Mouse (Mus musculus) adrenal gland, adult 8-10 months (tissue): ENCODE measurements around the gene Tbc1d10b. TPM values are rescaled to one million over a fixed set of nuclear protein-coding genes. Genes with fewer than 3 reads are reported as not detected.

ENCODE experiments used
- DNase-seq: peaks from one replicate; pipeline ENCODE4 v3.0.0; 2022
- total RNA-seq, 4 experiments: library from RNA; stranded (reverse); gene quantifications; 2 replicates each; pipeline ENCODE4 v1.2.4; 2022

Tbc1d10b gene
- total RNA-seq, 4 experiments from 2014 or later, result 47.9 to 63.7 (median 57.0) TPM

GRCm38 (mm10) chr7:127224616-127225015 lies 16.3 kb upstream of the Tbc1d10b start:
- no peak for DNase-seq

DNA sequence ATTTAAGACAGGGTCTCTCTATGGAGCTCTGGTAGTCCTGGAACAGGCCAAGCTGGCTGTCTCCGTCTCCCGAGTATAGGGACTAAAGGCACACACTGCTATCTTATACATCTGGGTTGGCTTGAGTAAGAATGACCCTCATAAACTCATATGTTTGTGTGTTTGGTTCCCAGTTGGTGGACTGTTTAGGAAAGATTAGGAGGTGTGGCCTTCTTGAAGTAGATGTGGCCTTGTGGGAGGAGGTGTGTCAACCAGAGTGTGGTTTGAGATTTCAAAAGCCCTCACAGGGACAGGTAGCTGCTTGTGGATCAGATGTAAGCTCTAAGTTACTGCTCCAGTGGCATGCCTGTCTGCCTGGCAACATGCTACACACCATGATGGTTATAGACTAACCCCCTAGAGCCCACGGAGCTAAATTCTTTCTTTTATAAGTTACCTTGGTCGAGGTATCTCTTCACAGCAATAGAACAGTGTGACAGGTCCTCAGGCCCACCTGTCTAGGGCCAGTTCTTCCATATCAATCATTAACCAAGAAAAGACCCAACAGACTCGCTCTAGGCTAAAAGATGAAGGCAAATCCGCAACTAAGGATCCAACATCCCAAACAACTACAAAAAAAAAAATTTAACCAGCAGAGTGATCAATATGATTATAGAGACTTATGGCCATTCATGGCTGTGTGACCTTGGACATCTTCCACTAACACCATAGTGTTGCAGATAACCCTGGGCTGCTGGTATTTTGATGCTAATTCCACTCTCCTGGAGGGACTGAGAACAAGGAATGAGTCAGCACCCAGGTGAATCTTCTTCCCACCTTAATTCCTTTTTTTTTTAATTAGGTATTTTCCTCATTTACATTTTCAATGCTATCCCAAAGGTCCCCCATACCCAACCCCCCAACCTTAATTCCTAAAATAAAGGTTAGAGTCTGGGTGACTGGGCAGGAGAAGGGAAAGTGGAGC lies 15.5 kb upstream of the Tbc1d10b start:
- no peak for DNase-seq

- no peak for DNase-seq
Measured at GRCm38 (mm10) chr7:127223106-127223505, 14.8 kb upstream of the Tbc1d10b start.

GRCm38 (mm10) chr7:127220440-127220839 lies 12.2 kb upstream of the Tbc1d10b start:
- no peak for DNase-seq

GRCm38 (mm10) chr7:127218670-127219069 lies 10.4 kb upstream of the Tbc1d10b start:
- no peak for DNase-seq

DNA sequence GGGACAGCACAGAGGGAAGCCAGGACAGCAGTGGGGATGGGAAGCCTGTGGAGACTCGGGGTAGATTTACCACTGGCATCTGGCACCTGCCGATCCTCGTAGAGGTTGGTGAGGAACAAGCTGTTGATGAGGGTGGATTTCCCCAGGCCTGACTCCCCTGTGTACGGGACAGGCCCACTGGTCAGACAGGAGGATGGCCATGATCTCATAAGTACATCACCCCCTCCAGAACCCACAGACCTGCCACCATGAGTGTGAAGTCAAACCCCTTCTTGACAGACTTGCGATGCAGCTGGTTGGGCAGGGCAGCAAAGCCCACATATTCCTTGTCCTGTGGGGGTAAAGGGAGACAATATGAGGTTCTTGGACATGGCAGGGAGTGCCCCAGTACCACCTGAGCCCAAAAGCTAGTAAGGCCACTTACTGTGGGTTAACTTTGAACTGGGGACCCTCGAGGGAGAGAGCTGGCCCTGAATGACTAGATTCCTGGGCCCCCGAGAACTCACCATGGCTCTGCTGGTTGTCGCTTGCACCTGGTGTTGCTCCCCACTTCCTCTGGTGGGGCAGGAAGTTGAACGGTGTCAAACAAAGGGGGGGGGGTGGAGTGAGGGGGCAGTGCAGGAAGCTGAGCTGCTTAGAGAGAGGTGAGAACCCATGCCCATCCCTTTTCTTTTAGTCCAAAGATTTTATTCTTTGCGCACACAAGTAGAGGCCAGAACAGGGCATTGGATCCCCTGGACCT lies 9.8 kb upstream of the Tbc1d10b start:
- no peak for DNase-seq

DNA sequence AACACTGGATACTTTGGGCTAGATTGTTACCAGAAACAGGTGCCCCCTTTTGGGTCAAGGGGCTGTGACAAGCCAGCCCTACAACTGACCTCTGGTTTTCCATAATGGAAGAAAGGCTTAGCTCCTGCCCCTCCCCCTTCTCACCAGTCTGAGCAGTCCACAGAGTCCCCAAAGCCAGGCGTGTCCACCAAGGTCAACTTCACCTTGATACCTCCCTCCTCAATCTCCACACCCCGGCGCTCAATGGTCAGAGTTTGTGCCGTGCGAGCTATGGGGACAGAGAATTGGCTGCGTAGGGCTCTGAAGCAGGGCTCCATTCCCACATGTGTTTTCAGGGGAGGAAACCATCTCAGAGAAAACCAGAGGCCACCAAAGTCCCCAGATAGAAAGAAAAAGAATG lies 9.2 kb upstream of the Tbc1d10b start:
- DNase-seq, result no peak

DNA sequence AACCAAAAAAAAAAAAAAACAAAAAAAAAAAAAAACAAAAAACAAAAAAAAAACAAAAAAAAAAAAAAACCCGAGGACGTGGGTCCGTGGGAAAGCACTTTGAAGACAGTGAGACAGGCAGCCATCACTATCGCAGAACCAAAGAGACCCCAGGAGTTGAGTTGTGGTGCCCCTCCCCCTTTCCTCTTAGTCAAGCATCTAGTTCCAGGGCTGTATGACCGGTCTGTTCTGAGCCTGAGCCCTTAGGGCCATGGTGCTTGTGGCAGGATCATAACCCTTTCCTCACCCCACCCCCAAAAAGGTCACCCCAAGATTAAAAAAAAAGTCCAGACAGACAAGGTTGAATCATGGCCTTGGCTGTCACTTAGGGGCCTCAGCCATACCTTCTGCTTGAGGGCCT lies 8.0 kb upstream of the Tbc1d10b start:
- no peak for DNase-seq

DNA sequence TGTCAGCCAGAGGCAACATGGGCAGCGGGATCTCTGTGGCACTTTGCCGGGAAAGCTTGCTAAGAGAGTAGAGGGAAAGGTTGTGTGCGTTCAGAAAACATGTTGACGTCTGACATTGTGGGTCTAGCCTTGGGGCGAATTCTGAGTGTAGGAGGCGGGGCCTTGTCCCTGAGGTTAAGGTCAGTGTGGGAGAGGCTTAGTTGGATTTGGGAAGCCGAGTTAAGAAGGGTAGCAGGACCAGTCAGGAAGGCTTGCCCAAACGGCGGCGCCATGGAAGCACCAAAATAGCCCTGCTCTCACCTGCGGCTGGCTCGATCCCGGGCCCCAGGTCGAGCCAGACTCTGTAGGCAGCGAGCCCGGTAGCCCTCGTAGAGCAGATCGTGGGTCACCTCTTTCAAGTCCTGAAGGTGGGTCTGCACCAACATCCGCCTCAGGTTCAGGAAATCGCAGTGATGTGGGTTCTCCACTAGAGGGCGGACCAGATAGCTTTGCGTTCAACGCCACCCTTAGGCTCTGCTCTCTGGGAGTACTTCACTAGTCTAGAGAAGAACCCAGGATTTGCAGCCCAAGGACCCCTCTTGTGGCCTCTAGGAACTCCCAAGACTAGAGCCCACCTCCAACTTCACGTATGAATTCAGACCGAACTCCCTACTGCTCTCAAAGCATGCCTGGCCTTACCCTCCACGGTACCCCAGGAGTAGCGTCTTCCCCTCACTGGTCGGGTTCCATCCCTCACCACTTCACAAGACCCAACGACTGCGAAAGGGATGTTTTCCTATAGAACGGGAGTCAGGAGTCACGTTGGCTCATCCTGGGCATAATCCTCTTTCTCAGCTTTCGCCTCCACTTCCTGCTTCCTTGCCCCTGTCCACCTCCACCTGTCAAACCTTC lies 7.0 kb upstream of the Tbc1d10b start:
- no peak for DNase-seq

- no peak for DNase-seq
Measured at GRCm38 (mm10) chr7:127214521-127214920, 6.3 kb upstream of the Tbc1d10b start.

GRCm38 (mm10) chr7:127213930-127214329 lies 5.7 kb upstream of the Tbc1d10b start:
- DNase-seq, result no peak

GRCm38 (mm10) chr7:127213485-127213884 lies 5.2 kb upstream of the Tbc1d10b start:
- no peak for DNase-seq

DNA sequence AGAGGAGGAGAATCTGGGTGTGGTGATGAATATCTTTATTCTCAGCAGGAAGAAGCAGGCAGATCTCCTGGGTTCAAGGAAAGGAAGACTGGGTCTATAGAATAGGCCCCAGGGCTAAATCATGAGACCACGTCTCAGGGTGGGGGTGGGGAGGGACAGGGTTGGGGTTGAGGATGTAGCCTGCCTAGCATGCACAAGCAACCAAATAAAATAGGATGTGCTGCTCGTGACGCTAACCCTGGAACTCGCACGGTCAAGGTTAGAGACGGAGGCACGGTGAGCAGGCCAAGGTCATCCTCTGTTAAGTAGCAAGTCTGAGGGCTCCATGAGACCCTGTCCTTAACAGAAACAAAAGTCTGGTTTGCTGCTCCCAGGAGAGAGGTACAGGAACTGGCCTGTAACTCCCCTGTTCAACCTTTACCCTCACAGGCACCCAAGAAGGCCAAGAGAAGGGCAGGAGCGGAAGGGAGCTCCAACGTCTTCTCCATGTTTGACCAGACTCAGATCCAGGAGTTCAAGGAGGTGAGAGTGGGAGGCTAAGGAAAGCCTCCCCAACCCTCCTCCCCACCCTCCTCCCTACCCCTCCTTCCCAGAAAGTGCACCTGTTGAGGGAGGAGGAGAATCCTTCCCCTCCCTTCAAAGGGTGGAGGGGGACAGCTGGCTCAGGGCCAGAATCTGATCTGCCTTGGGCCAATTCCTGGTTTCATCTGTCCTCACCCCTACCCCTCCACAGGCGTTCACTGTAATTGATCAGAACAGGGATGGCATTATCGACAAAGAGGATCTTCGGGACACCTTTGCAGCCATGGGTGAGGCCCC lies 4.4 kb upstream of the Tbc1d10b start:
- DNase-seq, result no peak

GRCm38 (mm10) chr7:127211014-127211745 lies 2.9 kb upstream of the Tbc1d10b start:
- DNase-seq, result no peak

DNA sequence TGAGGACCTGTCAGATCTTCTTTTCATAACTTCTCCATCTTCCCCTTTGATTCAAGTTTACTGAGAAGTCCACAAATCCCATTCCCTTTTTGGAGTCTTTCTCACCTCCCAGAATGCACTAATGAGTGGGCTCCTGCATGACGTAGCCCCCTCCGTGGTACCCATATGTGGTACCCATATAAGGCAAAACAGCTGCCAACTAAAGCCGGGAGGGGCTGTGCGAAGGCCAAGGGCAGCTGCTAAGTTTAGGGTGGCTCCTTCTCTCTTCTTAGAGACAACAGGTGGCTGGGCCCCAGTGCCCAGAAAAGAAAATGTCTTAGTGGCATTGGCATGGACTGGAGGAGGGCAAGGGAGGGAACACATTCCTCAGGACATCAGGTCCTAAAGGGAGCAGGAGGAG lies 2.0 kb upstream of the Tbc1d10b start:
- DNase-seq, result no peak

DNA sequence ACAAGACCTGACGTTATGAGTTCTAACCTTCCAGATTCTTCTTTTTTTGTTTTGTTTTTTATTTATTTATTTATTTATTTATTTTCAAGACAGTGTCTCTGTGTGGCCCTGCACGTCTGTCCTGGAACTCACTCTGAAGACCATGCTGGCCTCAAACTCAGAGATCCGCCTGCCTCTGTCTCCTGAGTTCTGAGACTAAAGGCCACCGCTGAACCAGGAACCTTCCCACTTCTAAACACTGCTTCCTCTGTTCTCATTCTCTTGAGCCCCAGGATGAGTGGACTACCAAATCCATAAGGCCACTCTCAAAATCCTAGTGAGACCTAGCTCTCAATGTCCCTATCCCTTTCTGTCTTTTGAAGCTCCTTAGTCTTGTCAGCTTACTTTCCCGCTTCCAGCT lies 1.6 kb upstream of the Tbc1d10b start:
- no peak for DNase-seq

GRCm38 (mm10) chr7:127208553-127209438 lies 528 bp upstream of the Tbc1d10b start, which contains the start of gene Mylpf:
Gene Mylpf, plus strand, starts transcription at chr7:127208890.
- DNase-seq, result peak; percentile 96

DNA sequence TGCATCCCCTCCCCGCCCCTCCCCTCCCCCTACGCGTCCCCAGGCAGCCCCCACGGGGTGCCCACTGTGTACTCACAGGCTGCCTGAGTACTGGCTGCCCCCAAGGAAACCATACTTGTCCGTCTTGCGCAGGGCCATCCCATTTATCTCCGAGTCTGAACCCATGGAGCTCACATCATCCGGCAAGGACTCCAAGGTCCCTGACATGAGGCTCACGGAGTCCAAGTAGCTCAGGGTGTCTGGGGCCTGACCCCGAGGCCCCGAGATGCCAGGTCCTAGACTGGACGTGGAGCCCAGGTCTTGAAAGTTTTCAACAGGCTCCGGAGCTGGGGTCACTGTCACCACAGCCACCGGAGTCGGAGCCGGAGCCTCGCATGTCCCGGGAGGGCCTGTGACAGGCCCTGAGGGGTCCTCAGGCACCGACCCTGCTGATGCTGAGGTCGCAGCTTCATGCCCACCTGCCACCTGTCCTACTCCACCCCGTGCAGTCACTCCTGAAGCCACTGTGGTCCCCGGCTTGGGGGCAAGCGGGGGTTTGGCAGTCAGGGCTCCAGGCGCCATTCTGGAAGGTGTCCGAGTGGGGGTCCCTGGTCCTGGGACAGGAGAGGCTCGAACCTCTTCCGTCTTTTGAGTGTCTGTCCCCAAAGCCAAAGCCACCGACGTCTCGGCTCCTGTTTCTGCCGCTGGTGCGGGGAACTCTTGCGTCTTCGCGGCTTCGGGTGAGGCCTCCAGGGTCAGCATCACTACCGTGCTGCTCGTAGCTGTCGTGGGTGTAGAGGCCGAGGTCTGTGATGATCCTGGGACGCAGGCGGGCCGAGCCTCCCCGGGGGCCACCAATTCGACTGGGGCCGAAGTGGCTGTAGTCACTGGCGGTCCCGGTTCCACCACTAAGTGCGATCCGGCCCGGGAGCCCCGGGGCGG lies 634 bp downstream of the Tbc1d10b start:
- DNase-seq, result no peak

DNA sequence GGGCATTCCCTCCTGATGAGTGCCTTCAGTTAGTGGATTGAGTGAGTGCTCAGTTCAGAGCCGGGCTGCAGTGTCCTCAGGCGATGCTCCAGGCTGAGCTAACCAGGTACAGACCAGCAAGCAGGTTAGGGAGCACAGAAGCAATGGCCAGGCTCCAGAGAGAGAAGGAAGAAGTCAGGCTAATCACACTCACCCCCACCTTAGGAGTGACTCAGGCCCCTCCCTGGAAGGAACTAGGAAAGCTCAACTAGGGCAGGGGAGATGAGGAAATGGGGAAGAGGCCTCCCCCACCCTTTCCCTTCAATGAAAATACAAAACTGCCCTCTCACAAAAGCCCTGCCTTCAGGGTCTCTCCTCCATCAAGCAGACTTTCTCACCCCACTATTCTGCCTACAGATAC lies 1.7 kb downstream of the Tbc1d10b start:
- DNase-seq, result no peak
